Mouse (Mus musculus) C2C12 (cell line): ENCODE measurements around the gene Por. TPM values are rescaled to one million over a fixed set of nuclear protein-coding genes. Genes with fewer than 3 reads are reported as not detected.
A peak's percentile ranks its signal among the peaks of the same experiment; 100 is the strongest.

Experiments used
- H3K27me3 ChIP-seq: one replicate; pipeline ENCODE4 v1.6.1; 2011; ENCODE audit not compliant: control insufficient read depth, insufficient read depth, insufficient read length
- H3K36me3 ChIP-seq: one replicate; pipeline ENCODE4 v1.6.1; 2011; ENCODE audit not compliant: control insufficient read depth, insufficient read depth
- H3K4me3 ChIP-seq: one replicate; pipeline ENCODE4 v1.5.1; 2011; ENCODE audit warnings: mild to moderate bottlenecking, control low read depth; ENCODE audit not compliant: poor library complexity, insufficient read depth, severe bottlenecking
- H3K79me2 ChIP-seq: one replicate; pipeline ENCODE4 v1.6.1; 2011; ENCODE audit not compliant: control insufficient read depth, insufficient read depth
- H3K79me3 ChIP-seq: one replicate; pipeline ENCODE4 v1.6.1; 2011; ENCODE audit warnings: low read depth, control low read depth
- H3ac ChIP-seq: one replicate; pipeline ENCODE3; 2011; ENCODE audit warnings: low read depth; ENCODE audit not compliant: control insufficient read depth, insufficient read length
- CEBPB ChIP-seq: IDR thresholded peaks from one replicate; pipeline ENCODE4 v1.6.1; 2011; ENCODE audit warnings: low read depth, mild to moderate bottlenecking, control low read depth, moderate library complexity
- CTCF ChIP-seq: IDR thresholded peaks from one replicate; pipeline ENCODE4 v1.5.1; 2011; ENCODE audit not compliant: control insufficient read depth, insufficient read depth, insufficient read length
- FOSL1 ChIP-seq: IDR thresholded peaks from one replicate; pipeline ENCODE4 v1.8.0; 2011; ENCODE audit warnings: mild to moderate bottlenecking, low read length; ENCODE audit not compliant: poor library complexity, insufficient read depth, severe bottlenecking
- MAX ChIP-seq: IDR thresholded peaks from one replicate; pipeline ENCODE4 v1.6.1; 2011; ENCODE audit warnings: mild to moderate bottlenecking, control low read depth
- MYOD1 ChIP-seq: IDR thresholded peaks from one replicate; pipeline ENCODE4 v1.6.1; 2011; ENCODE audit warnings: low read depth; ENCODE audit not compliant: control insufficient read depth, insufficient read length
- MYOG ChIP-seq: IDR thresholded peaks from one replicate; pipeline ENCODE4 v1.6.1; 2011; ENCODE audit not compliant: control insufficient read depth, insufficient read length; ENCODE audit errors: extremely low read depth
- USF1 ChIP-seq: IDR thresholded peaks from one replicate; pipeline ENCODE4 v1.6.1; 2011; ENCODE audit warnings: low read depth, mild to moderate bottlenecking, control low read depth, moderate library complexity
- long read RNA-seq, 2 experiments: library from polyadenylated mRNA; unstranded; transcript quantifications; one replicate each; pipeline ENCODE4 v2.0.0; 2019 to 2020
- polyA plus RNA-seq: library from polyadenylated mRNA; unstranded; fragments of >200 nt; fragmentation: generic; extraction: Trizol; gene quantifications from one replicate; pipeline ENCODE4 v1.2.1, GENCODE M21; 2012; ENCODE audit warnings: missing spikeins

Por gene
- polyA plus RNA-seq: 106 TPM
- long read RNA-seq, experiment 1, transcript Por-201 (16 exons, 2,636 nt): major isoform, 17 of 49 reads
- long read RNA-seq, experiment 1, partial matches to known transcripts: 20 of 49 reads
- long read RNA-seq, experiment 1, other reads (novel, unspliced or antisense): 12 of 49 reads
- long read RNA-seq, experiment 2, transcript Por-201 (16 exons, 2,636 nt): major isoform, 440 of 649 reads
- long read RNA-seq, experiment 2, partial matches to known transcripts: 15 of 649 reads
- long read RNA-seq, experiment 2, other reads (novel, unspliced or antisense): 194 of 649 reads

DNA sequence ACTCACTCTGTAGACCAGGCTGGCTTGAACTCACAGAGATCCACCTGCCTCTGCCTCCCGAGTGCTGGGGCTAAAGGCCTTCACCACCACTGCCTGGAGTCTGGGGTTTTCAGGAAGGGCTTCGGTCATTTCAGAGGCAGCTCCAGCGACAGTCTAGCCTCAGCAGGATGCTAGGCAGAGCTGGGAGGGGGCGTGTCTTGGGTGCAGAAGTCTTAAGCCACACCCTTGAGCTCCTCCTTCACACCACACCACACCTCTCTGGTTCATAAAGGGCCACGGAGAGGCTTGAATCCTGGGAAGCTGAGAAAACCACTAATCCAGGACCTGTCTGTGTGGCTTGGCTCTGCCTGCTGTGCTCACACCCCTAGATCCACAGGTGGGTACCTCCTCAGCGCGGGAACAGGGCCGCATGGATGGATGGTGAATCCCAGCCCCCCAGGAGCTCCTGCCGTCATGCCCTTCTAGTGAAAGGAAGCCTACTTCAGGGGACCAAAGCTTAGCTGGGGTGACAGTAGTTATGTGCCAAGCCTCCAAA is at the start of gene Por:
Por (plus strand) TSS at position 293 of the 535 bp plus-strand sequence.
- no peaks in the 10 kb centered on the region for H3K36me3 ChIP-seq
- H3K79me2 ChIP-seq: no peaks in the 10 kb centered on the region
- no peaks in the 10 kb centered on the region for H3K27me3 ChIP-seq
- TF ChIP-seq FOSL1 (no peak), MAX (peak; percentile 14), MYOG (no peak)
- peak within 1 kb of the TSS; percentile 19 for H3ac ChIP-seq
- H3K4me3 ChIP-seq: peak within 1 kb of the TSS; percentile 30
- H3K79me3 ChIP-seq: no peaks in the 10 kb centered on the region

DNA sequence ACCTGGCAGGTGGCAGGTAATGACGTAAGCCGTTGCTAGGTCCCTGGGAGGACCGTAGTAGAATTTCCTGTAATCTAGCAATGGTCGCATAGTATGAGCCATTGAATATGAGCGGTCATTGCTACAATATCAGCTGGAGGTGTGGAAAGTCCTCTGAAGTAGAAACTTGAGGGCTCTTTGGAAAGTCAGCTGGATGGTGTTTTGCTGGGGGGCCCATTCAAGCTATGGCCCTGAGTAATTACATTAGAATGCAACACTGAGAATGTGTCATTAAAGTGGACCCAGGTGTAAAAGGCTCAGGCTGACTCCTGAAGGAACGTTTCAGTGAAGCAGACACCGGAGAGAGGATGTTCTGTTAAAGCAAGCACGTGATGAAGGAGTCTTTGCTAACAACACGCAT is 49.3 kb upstream of the Por start:
- Histone ChIP-seq H3K4me3 (no peak overlapping the region), H3K27me3 (no peaks in the 10 kb centered on the region), H3ac (no peak overlapping the region), H3K79me2 (no peaks in the 10 kb centered on the region), H3K79me3 (no peaks in the 10 kb centered on the region), H3K36me3 (no peaks in the 10 kb centered on the region)
- TF ChIP-seq MAX: no peak
- TF ChIP-seq FOSL1: no peak
- TF ChIP-seq USF1: no peak
- no peak for TF ChIP-seq MYOG
- TF ChIP-seq CEBPB: no peak
- no peak for TF ChIP-seq CTCF
- no peak for TF ChIP-seq MYOD1

DNA sequence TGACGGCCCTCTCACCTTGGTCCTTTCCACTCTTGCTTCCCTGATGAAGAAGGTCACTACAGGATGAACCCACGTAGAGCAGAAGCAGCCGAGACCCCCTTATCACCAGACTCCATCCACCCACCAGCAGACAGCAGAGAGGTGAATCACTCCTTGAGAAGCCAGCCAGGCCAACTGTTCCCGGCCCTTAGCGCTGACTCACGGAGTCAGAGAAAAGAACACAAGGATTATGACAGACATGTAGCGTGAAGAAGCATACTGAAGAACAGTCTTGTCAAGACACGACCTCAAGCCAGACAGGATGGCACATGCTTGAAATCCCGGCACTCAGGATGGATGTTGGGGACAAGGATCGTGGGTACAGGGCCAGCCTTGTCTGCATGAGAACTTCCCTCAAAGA is 48.1 kb upstream of the Por start:
- H3ac ChIP-seq: no peak overlapping the region
- TF ChIP-seq MAX (peak; percentile 86), FOSL1 (no peak), MYOD1 (peak; percentile 73)
- no peaks in the 10 kb centered on the region for H3K79me3 ChIP-seq
- H3K79me2 ChIP-seq: no peaks in the 10 kb centered on the region
- no peaks in the 10 kb centered on the region for H3K27me3 ChIP-seq
- no peaks in the 10 kb centered on the region for H3K36me3 ChIP-seq
- H3K4me3 ChIP-seq: no peak overlapping the region

GRCm38 (mm10) chr5:135623006-135623563 is 46.7 kb upstream of the Por start:
- TF ChIP-seq CTCF (no peak), CEBPB (no peak), USF1 (no peak), MYOG (no peak), MYOD1 (no peak), FOSL1 (no peak), MAX (no peak)
- H3K36me3 ChIP-seq: no peaks in the 10 kb centered on the region
- H3K4me3 ChIP-seq: no peak overlapping the region
- no peaks in the 10 kb centered on the region for H3K27me3 ChIP-seq
- H3K79me3 ChIP-seq: no peaks in the 10 kb centered on the region
- no peaks in the 10 kb centered on the region for H3K79me2 ChIP-seq
- H3ac ChIP-seq: no peak overlapping the region

DNA sequence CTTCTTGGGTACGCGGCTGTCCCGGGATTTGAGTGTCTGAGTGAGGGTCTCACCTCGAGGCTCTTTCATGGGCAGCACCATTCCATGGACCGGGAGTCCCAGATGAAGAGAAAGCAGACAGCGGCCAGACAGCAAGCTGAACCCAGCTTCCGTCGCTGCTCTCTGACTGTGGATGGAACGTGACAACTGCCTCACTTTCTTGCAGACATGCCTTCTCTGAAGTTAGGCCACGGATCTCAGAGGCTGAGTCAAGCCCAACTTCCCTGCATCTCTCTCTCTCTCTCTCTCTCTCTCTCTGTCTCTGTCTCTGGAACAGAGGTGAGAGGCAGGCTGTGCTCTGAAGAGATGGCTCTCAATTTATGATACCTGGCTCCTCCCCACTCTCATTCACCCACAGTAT is 40.9 kb upstream of the Por start:
- Histone ChIP-seq H3K36me3 (no peaks in the 10 kb centered on the region), H3ac (no peak overlapping the region), H3K79me2 (peaks cover 13% of the 10 kb centered on the region), H3K79me3 (peaks cover 4% of the 10 kb centered on the region), H3K4me3 (no peak overlapping the region), H3K27me3 (no peaks in the 10 kb centered on the region)
- TF ChIP-seq USF1: no peak
- no peak for TF ChIP-seq MYOD1
- no peak for TF ChIP-seq MYOG
- TF ChIP-seq MAX: no peak
- TF ChIP-seq CEBPB: no peak
- no peak for TF ChIP-seq FOSL1
- no peak for TF ChIP-seq CTCF

DNA sequence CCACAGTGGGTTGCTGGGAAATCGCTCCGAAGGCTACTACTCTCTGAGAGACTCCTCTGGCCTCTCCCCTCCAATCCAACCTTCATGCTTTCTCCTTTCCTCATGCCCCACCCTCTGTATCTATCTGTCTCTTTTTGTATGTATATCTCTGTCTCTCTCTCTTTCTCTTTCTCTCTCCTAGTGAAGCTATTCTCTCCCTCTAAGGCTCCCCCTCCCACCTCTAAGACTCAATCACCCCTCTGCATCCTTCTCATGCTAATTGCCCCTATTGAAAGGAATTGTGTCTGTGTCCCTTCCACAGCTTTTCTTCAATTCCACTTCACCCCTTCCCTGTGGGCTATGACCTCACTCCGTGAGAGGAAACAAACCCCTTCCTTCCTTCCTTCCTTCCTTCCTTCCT is 40.4 kb upstream of the Por start:
- Histone ChIP-seq H3K4me3 (no peak overlapping the region), H3K79me3 (peaks cover 4% of the 10 kb centered on the region), H3K79me2 (peaks cover 18% of the 10 kb centered on the region), H3ac (no peak overlapping the region), H3K36me3 (no peaks in the 10 kb centered on the region), H3K27me3 (no peaks in the 10 kb centered on the region)
- no peak for TF ChIP-seq FOSL1
- no peak for TF ChIP-seq CTCF
- TF ChIP-seq MYOG: no peak
- TF ChIP-seq USF1: no peak
- TF ChIP-seq MYOD1: no peak
- no peak for TF ChIP-seq MAX
- TF ChIP-seq CEBPB: no peak

DNA sequence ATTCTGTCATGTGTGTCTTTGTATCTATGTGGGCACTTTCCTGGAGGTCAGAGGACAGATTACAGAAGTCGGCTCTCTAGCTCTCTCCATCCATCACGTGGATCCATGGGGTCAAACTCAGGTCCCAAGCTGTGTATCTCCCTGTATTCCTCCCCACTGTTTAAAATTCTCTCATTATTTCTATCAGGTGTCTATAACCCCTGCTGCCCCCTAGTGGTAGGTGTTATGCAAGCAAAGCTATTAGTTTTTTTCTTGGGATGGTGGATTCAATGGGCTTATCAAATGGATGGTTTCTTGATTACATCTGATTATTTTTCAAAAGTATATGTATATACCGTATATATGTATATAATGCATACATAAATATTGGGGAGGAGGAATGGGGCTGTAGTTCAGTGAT is 39.2 kb upstream of the Por start:
- Histone ChIP-seq H3ac (no peak overlapping the region), H3K79me3 (peaks cover 4% of the 10 kb centered on the region), H3K36me3 (peaks cover 7% of the 10 kb centered on the region), H3K4me3 (no peak overlapping the region), H3K27me3 (no peaks in the 10 kb centered on the region), H3K79me2 (peaks cover 24% of the 10 kb centered on the region)
- no peak for TF ChIP-seq MYOD1
- peak; percentile 13 for TF ChIP-seq CEBPB
